Mouse (Mus musculus) cortical plate, adult 2 months (tissue): Measurements from ENCODE around the gene Irgq. TPM values are rescaled to one million over a fixed set of nuclear protein-coding genes. Genes with fewer than 3 reads are reported as not detected.

Experiments
- H3K27ac ChIP-seq: fragments of 200-500 bp; 2 replicates; pipeline ENCODE4 v1.5.1; 2012; ENCODE audit warnings: low read length, control low read depth, inconsistent platforms; ENCODE audit not compliant: insufficient read depth
- H3K4me1 ChIP-seq: fragments of 200-500 bp; 2 replicates; pipeline ENCODE4 v1.6.1; 2011; ENCODE audit warnings: low read length; ENCODE audit not compliant: control insufficient read depth, insufficient read depth
- H3K4me3 ChIP-seq: fragments of 200-500 bp; 2 replicates; pipeline ENCODE4 v1.5.1; 2011; ENCODE audit warnings: mild to moderate bottlenecking, low read length, control low read depth; ENCODE audit not compliant: insufficient read depth
- CTCF ChIP-seq: fragments of 200-500 bp; IDR thresholded peaks from 2 replicates; pipeline ENCODE4 v1.5.1; 2011; ENCODE audit warnings: mild to moderate bottlenecking, control low read depth, low read length; ENCODE audit not compliant: insufficient read depth; ENCODE audit errors: extremely low read depth
- POLR2A ChIP-seq: fragments of 200-500 bp; IDR thresholded peaks from 2 replicates; pipeline ENCODE4 v1.6.1; 2011; ENCODE audit warnings: mild to moderate bottlenecking, low read length, control low read depth; ENCODE audit not compliant: insufficient read depth; ENCODE audit errors: extremely low read depth
- polyA plus RNA-seq: library from polyadenylated mRNA; depleted of rRNA; stranded (reverse); fragments of >200 nt; gene quantifications from 2 replicates; pipeline ENCODE4 v1.2.3, GENCODE M21; 2012

Irgq gene
- polyA plus RNA-seq, 1 experiment, result 53.9 TPM

DNA sequence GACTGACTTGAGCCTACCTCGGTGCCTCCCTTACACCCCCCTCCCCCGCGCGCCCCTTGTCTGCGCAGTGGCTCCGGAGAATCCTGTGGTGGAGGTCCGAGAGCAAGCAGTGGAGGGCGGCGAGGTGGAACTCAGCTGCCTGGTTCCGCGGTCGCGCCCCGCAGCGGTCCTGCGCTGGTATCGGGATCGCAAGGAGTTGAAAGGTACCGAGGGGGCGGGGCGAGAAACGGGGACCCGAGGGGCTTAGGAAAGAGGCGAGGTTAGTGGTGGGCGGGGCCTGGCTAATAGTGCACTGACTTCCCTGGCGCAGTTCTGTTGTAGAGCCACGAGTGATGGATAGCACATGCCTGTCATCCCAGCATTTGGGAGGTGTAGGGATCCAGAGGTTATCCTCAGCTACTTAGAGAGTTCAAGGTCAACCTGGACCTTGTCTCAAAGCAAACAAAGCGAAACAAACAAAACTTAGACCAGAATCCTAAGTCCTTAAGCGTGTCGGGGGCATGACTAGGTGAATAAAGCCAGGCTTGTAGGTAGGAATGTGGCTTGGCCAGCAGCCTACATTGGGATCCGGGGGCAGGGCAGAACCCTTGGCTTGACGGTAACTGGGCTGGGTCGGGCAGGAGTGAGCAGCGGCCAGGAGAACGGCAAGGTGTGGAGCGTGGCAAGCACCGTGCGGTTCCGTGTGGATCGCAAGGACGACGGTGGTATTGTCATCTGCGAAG is 30.5 kb upstream of the Irgq start:
- no peak overlapping the region for H3K4me3 ChIP-seq
- no peak overlapping the region for H3K27ac ChIP-seq
- no peak for TF ChIP-seq CTCF
- no peak for TF ChIP-seq POLR2A
- H3K4me1 ChIP-seq, result peaks cover 1% of the 10 kb centered on the region

GRCm38 (mm10) chr7:24500929-24501328 is 29.6 kb upstream of the Irgq start:
- TF ChIP-seq CTCF (peak; percentile 21; the same call in 1 of the 2 replicates), POLR2A (no peak)
- no peak overlapping the region for H3K4me3 ChIP-seq
- H3K27ac ChIP-seq, result no peak overlapping the region
- H3K4me1 ChIP-seq, result peaks cover 1% of the 10 kb centered on the region

- Histone ChIP-seq H3K4me3 (no peak overlapping the region), H3K27ac (no peak overlapping the region), H3K4me1 (peaks cover 1% of the 10 kb centered on the region)
- TF ChIP-seq POLR2A, result no peak
- 0 out of 2 replicates have a peak, but pooled peaks have one; percentile 10 for TF ChIP-seq CTCF
Observed at GRCm38 (mm10) chr7:24501492-24501891, 29.0 kb upstream of the Irgq start.

DNA sequence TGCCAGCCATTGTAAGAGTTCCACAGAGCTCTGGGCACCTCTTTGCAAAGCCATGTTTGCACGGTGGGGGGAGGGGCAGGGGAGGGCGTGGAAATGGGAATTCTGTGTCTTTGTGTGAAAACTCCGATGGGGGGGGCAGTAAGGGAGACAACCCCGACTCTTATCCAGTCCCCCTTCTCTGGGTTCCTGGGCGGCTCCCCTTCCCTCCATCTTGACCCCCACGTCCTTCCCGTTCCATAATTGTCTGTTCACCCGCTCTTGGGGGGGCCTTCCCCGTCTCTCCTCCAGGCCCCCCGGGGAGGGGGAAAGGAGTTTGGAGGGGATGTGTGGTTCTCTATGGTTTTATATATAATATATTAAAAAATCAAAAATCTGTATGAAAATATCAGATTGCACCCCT is 26.5 kb upstream of the Irgq start:
- Histone ChIP-seq H3K4me3 (no peak overlapping the region), H3K4me1 (peaks cover 2% of the 10 kb centered on the region), H3K27ac (no peak overlapping the region)
- TF ChIP-seq POLR2A (no peak), CTCF (no peak)

- H3K4me3 ChIP-seq, result no peak overlapping the region
- H3K27ac ChIP-seq, result no peak overlapping the region
- TF ChIP-seq CTCF, result no peak
- no peak for TF ChIP-seq POLR2A
- peaks cover 1% of the 10 kb centered on the region; the same call in 1 of the 2 replicates for H3K4me1 ChIP-seq
Observed at GRCm38 (mm10) chr7:24504868-24505267, 25.6 kb upstream of the Irgq start.

- H3K27ac ChIP-seq, result 0 out of 2 replicates have a peak overlapping the region, but pooled peaks have one; percentile 4
- H3K4me1 ChIP-seq, result peaks cover 1% of the 10 kb centered on the region; the same call in 1 of the 2 replicates
- H3K4me3 ChIP-seq, result no peak overlapping the region; the same call in 1 of the 2 replicates
- TF ChIP-seq CTCF (no peak), POLR2A (no peak)
Observed at GRCm38 (mm10) chr7:24505447-24506064, 24.9 kb upstream of the Irgq start.

- Histone ChIP-seq H3K4me1 (peaks cover 1% of the 10 kb centered on the region; the same call in 1 of the 2 replicates), H3K4me3 (peak overlapping the region; percentile 60), H3K27ac (peak overlapping the region; percentile 4; the same call in 1 of the 2 replicates)
- TF ChIP-seq CTCF (no peak), POLR2A (no peak)
Observed at GRCm38 (mm10) chr7:24506065-24506459, 24.4 kb upstream of the Irgq start.

DNA sequence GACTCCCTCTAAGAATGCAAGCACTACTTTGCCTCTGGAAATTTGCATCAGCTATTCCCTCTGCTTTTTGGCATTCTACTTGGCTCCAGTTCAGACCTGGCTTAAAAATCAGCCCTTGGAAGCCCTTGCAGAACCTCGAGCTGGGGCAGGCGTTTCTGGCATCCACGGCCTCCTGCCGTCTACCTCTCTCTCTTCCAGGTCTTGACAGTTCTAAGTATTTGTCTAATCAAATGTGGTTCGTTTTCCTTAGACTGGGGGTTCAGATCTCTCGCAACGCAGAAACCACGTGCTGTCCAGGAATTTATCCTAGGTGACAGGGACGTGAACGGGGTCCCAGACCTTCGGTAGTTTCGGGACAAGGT is 24.0 kb upstream of the Irgq start:
- Histone ChIP-seq H3K4me1 (peaks cover 1% of the 10 kb centered on the region; the same call in 1 of the 2 replicates), H3K27ac (peak overlapping the region; percentile 97), H3K4me3 (peak overlapping the region; percentile 60)
- TF ChIP-seq CTCF (no peak), POLR2A (no peak)

DNA sequence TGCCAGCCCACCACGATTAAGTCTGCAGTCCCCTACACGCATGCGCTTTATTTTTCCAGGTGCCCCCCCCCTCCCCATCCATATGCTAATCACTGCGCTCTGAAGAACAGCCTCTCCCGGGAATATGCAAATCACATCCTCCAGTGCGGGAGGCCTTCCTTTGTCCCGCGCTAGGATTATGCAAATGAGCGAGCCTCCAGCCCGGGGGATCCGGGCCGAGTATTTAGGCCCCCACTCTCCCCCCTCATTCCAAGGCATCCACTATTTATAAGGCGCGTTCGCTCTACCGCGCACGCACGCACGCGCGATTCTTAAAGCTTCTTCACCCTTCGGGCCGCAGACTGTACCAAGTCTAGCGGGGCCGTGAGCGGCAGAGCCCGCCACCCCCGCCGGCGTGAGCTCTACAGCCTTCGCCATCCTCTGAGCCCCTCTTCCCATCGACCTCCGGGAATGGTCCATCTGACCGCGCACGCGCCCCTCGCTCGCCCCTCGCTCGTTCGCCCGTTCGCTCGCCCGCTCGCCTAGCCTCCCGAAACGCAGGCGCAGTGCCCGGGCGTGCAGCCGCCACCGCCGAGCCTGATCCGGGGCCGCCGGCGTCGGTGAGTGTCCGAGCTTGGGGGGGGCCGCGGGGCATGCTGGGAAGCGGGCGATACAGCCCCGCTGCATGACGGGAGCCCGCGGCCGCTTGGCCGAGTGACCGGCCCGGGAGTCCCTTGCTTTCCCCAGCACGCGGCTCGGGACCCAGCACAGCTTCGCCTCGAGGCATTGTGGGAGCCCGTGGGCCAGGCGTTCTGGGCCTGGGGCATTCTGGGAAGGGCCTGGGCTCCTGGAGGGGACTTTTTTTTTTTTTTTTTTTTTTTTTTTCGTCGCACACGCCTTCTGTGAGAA is 23.4 kb upstream of the Irgq start, which contains the start of gene Zfp428:
Gene Zfp428 (plus strand): TSS at position 169 of the 888 bp plus-strand sequence.
- Histone ChIP-seq H3K27ac (peak within 1 kb of the TSS; percentile 97), H3K4me3 (peak within 1 kb of the TSS; percentile 60), H3K4me1 (peaks cover 1% of the 10 kb centered on the region; the same call in 1 of the 2 replicates)
- TF ChIP-seq POLR2A (peak; percentile 23), CTCF (no peak)
